Mouse (Mus musculus): ENCODE measurements around the gene Klhl20.
A peak's percentile ranks its signal among the peaks of the same experiment; 100 is the strongest.
"Not testable (repeated sequence)": the region's sequence is repeated elsewhere in the genome, so short reads cannot be mapped to it uniquely, and the experiment has no call there.

Klhl20 gene

GRCm38 (mm10) chr1:161130726-161131664, at the start of gene Klhl20:
Klhl20 (minus strand) TSS chr1:161131511.
- ATAC-seq (ENCODE audit: insufficient number of reproducible peaks, low FRiP score, low TSS enrichment) = peak; percentile 96

- ATAC-seq (ENCODE audit: insufficient number of reproducible peaks, low FRiP score, low TSS enrichment) = peak; percentile 31; the same call in 1 of the 2 replicates
These were observed 49.4 kb upstream of the Klhl20 start for GRCm38 (mm10) chr1:161180674-161181073.

GRCm38 (mm10) chr1:161170651-161171050, 39.3 kb upstream of the Klhl20 start:
- ATAC-seq (ENCODE audit: insufficient number of reproducible peaks, low FRiP score, low TSS enrichment) = peak; percentile 90

GRCm38 (mm10) chr1:161160266-161160665, 29.0 kb upstream of the Klhl20 start:
- ATAC-seq (ENCODE audit: insufficient number of reproducible peaks, low FRiP score, low TSS enrichment) = no peak

- ATAC-seq (ENCODE audit: insufficient number of reproducible peaks, low FRiP score, low TSS enrichment) = no peak
These were observed 27.9 kb upstream of the Klhl20 start, which contains the start of gene Tex50 for GRCm38 (mm10) chr1:161159214-161159613. Tex50 (minus strand) TSS chr1:161159314.

GRCm38 (mm10) chr1:161156546-161156945, 25.2 kb upstream of the Klhl20 start:
- no peak for ATAC-seq (ENCODE audit: insufficient number of reproducible peaks, low FRiP score, low TSS enrichment)

- ATAC-seq (ENCODE audit: insufficient number of reproducible peaks, low FRiP score, low TSS enrichment) = no peak
These were observed 19.8 kb upstream of the Klhl20 start for GRCm38 (mm10) chr1:161151098-161151497.

- ATAC-seq (ENCODE audit: insufficient number of reproducible peaks, low FRiP score, low TSS enrichment) = no peak
These were observed 16.6 kb upstream of the Klhl20 start for GRCm38 (mm10) chr1:161147888-161148287.

GRCm38 (mm10) chr1:161145611-161146010, 14.3 kb upstream of the Klhl20 start:
- not testable (repeated sequence) for ATAC-seq (ENCODE audit: insufficient number of reproducible peaks, low FRiP score, low TSS enrichment)

- no peak for ATAC-seq (ENCODE audit: insufficient number of reproducible peaks, low FRiP score, low TSS enrichment)
These were observed 11.9 kb upstream of the Klhl20 start for GRCm38 (mm10) chr1:161143216-161143615.

- ATAC-seq (ENCODE audit: insufficient number of reproducible peaks, low FRiP score, low TSS enrichment) = peak; percentile 61; the same call in 1 of the 2 replicates
These were observed 11.3 kb upstream of the Klhl20 start, which contains the start of gene Ankrd45 for GRCm38 (mm10) chr1:161142531-161143159. Ankrd45 (plus strand) TSS chr1:161142691.

- ATAC-seq (ENCODE audit: insufficient number of reproducible peaks, low FRiP score, low TSS enrichment) = no peak
These were observed 8.9 kb upstream of the Klhl20 start for GRCm38 (mm10) chr1:161140026-161140762.

GRCm38 (mm10) chr1:161139496-161139895, 8.2 kb upstream of the Klhl20 start:
- no peak for ATAC-seq (ENCODE audit: insufficient number of reproducible peaks, low FRiP score, low TSS enrichment)

GRCm38 (mm10) chr1:161126461-161126860, 4.8 kb downstream of the Klhl20 start:
- no peak for ATAC-seq (ENCODE audit: insufficient number of reproducible peaks, low FRiP score, low TSS enrichment)

- ATAC-seq (ENCODE audit: insufficient number of reproducible peaks, low FRiP score, low TSS enrichment) = no peak
These were observed 8.5 kb downstream of the Klhl20 start for GRCm38 (mm10) chr1:161122661-161123418.

- ATAC-seq (ENCODE audit: insufficient number of reproducible peaks, low FRiP score, low TSS enrichment) = no peak
These were observed 16.7 kb downstream of the Klhl20 start for GRCm38 (mm10) chr1:161114591-161114990.

- ATAC-seq (ENCODE audit: insufficient number of reproducible peaks, low FRiP score, low TSS enrichment) = peak; percentile 45; the same call in 1 of the 2 replicates
These were observed 22.1 kb downstream of the Klhl20 start for GRCm38 (mm10) chr1:161109216-161109615.

GRCm38 (mm10) chr1:161103842-161104241, 27.5 kb downstream of the Klhl20 start:
- ATAC-seq (ENCODE audit: insufficient number of reproducible peaks, low FRiP score, low TSS enrichment) = no peak

GRCm38 (mm10) chr1:161099721-161100405, 31.4 kb downstream of the Klhl20 start:
- no peak for ATAC-seq (ENCODE audit: insufficient number of reproducible peaks, low FRiP score, low TSS enrichment)

Measured in cerebellum, adult (tissue).